Mouse (Mus musculus) erythroblast, embryonic 14.5 days (primary cell): ENCODE results near the gene Chchd6.

ENCODE experiments used
- GATA1 ChIP-seq: IDR thresholded peaks from 2 replicates; pipeline ENCODE4 v1.6.1; 2012; ENCODE audit warnings: low read length, inconsistent platforms, mixed read lengths
- TAL1 ChIP-seq: IDR thresholded peaks from 3 replicates; pipeline ENCODE4 v1.6.1; 2012; ENCODE audit warnings: low read length, inconsistent platforms, mixed read lengths

- TF ChIP-seq TAL1 (no peak), GATA1 (no peak)
These were observed 127.5 kb downstream of the Chchd6 start for GRCm38 (mm10) chr6:89467908-89468307.
